Mouse (Mus musculus): ENCODE results near the gene Stk11ip.

The Stk11ip gene

GRCm38 (mm10) chr1:75504256-75505045 is 16.9 kb upstream of the Stk11ip start:
- DNase-seq (ENCODE audit: low read depth, low spot score): no peak

- DNase-seq (ENCODE audit: low read depth, low spot score): no peak
Measured at GRCm38 (mm10) chr1:75505159-75505955, 16.0 kb upstream of the Stk11ip start.

- DNase-seq (ENCODE audit: low read depth, low spot score): no peak
Measured at GRCm38 (mm10) chr1:75505956-75506831, 15.1 kb upstream of the Stk11ip start, which contains the start of gene Obsl1. TSS of gene Obsl1 (minus strand) at chr1:75506452.

- no peak for DNase-seq (ENCODE audit: low read depth, low spot score)
Measured at GRCm38 (mm10) chr1:75507006-75507405, 14.3 kb upstream of the Stk11ip start, which contains the start of gene Inha. TSS of gene Inha (plus strand) at chr1:75507077.

- no peak for DNase-seq (ENCODE audit: low read depth, low spot score)
Measured at GRCm38 (mm10) chr1:75509586-75509985, 11.7 kb upstream of the Stk11ip start.

- DNase-seq (ENCODE audit: low read depth, low spot score): no peak
Measured at GRCm38 (mm10) chr1:75510154-75510553, 11.2 kb upstream of the Stk11ip start.

- DNase-seq (ENCODE audit: low read depth, low spot score): no peak
Measured at GRCm38 (mm10) chr1:75511437-75512210, 9.7 kb upstream of the Stk11ip start.

- DNase-seq (ENCODE audit: low read depth, low spot score): no peak
Measured at GRCm38 (mm10) chr1:75512550-75512949, 8.8 kb upstream of the Stk11ip start.

- DNase-seq (ENCODE audit: low read depth, low spot score): no peak
Measured at GRCm38 (mm10) chr1:75516703-75517380, 4.5 kb upstream of the Stk11ip start.

GRCm38 (mm10) chr1:75517984-75518383 is 3.3 kb upstream of the Stk11ip start:
- DNase-seq (ENCODE audit: low read depth, low spot score): no peak

GRCm38 (mm10) chr1:75518427-75518826 is 2.9 kb upstream of the Stk11ip start:
- DNase-seq (ENCODE audit: low read depth, low spot score): no peak

- DNase-seq (ENCODE audit: low read depth, low spot score): no peak
Measured at GRCm38 (mm10) chr1:75519576-75519975, 1.8 kb upstream of the Stk11ip start.

GRCm38 (mm10) chr1:75524679-75525078 is 3.4 kb downstream of the Stk11ip start:
- DNase-seq (ENCODE audit: low read depth, low spot score): no peak

- DNase-seq (ENCODE audit: low read depth, low spot score): no peak
Measured at GRCm38 (mm10) chr1:75530546-75530945, 9.2 kb downstream of the Stk11ip start.

GRCm38 (mm10) chr1:75532280-75533172 is 11.2 kb downstream of the Stk11ip start:
- DNase-seq (ENCODE audit: low read depth, low spot score): no peak

GRCm38 (mm10) chr1:75533325-75534252 is 12.3 kb downstream of the Stk11ip start:
- no peak for DNase-seq (ENCODE audit: low read depth, low spot score)

GRCm38 (mm10) chr1:75537587-75537986 is 16.3 kb downstream of the Stk11ip start:
- no peak for DNase-seq (ENCODE audit: low read depth, low spot score)

- no peak for DNase-seq (ENCODE audit: low read depth, low spot score)
Measured at GRCm38 (mm10) chr1:75538597-75539190, 17.4 kb downstream of the Stk11ip start.
